Mouse (Mus musculus): ENCODE measurements at regions not wholly inside any gene's neighbourhood (a gene's known extent, or its start where the extent isn't known, plus 50 kb on each side); places are given as distances from the start of the nearest gene placed in this dataset.

DNA sequence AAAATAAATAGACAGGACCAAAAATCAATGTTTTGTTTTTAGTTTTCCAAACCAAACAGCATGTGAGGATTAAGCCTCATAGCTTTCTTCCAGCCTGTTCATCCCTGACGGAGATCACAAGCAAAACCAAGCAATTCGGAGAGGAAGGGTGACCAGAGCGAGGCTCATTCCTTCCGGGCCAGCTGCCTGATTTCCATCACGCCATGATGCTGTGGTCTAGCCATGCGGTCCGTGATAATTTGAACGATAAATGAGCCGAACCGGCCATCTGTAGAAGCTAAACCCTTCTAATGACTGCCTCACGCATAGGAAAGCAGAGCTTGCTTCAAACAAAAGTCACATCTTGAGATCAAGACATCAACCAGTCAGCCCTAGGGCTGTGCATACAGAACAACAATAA, 270.4 kb downstream of the Tns1 start:
- TF ChIP-seq CTCF (IDR thresholded peaks at IDR 0.05; ENCODE audit: low read depth, low read length) = no peak
- TF ChIP-seq TAL1 (conservative IDR thresholded peaks at IDR 0.05; ENCODE audit: low read depth, low read length) = no peak
